Mouse (Mus musculus) CH12.LX (cell line): ENCODE data around the gene Orc6.

ENCODE experiments used
- CHD1 ChIP-seq: IDR thresholded peaks from 2 replicates; pipeline ENCODE4 v1.6.1; 2012; ENCODE audit warnings: low read depth, low read length, improper control_type of control experiment, inconsistent platforms
- KAT2A ChIP-seq: IDR thresholded peaks from 2 replicates; pipeline ENCODE4 v1.6.1; 2012; ENCODE audit warnings: low read length, improper control_type of control experiment, inconsistent platforms; ENCODE audit not compliant: insufficient replicate concordance

- TF ChIP-seq KAT2A (no peak), CHD1 (no peak)
These were observed 27.6 kb downstream of the Orc6 start for GRCm38 (mm10) chr8:85327036-85327435.
